Mouse (Mus musculus): ENCODE data around the gene 4930402H24Rik.
A peak's percentile ranks its signal among the peaks of the same experiment; 100 is the strongest.

The 4930402H24Rik gene

DNA sequence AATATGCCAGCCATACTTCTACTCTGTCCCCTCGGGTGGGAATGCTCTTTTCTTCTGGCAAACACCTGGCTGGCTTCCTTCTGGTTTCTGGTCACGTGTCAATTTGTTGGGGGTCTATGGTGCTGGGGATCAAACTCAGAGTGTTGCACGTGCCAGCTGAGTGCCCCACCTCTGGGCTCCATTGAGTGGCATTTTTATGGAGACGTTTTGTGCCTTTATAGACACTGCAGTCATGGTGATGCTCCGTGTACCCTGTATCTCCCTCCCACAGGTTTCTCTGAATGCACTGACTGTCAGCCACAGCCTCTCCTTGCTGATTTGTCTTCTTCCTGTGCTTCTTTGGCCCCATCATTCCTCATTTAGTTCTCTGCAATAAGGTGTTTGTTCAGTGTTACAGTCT is 174.4 kb downstream of the 4930402H24Rik start:
- no peak for DNase-seq (ENCODE audit: low read depth, low spot score)

DNA sequence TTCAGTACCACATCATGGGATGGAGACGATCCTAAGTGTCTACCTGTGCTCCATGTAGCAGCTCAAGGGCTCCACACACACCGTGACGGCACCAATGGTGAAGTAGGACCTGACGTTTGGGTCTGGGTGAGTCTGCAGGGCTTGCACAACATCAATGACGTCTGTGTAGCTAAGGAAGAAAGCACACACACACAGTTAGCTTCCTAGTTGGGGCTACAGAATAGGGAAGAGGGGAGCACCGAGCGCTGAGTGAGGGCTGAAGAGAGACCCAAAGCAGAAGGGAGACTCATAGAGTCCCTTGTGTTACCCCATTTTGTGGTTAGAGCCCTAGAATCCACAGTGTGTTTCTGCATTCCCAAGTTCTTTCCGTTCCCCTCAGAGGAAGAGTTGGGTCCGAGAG is 175.5 kb downstream of the 4930402H24Rik start:
- no peak for DNase-seq (ENCODE audit: low read depth, low spot score)

DNA sequence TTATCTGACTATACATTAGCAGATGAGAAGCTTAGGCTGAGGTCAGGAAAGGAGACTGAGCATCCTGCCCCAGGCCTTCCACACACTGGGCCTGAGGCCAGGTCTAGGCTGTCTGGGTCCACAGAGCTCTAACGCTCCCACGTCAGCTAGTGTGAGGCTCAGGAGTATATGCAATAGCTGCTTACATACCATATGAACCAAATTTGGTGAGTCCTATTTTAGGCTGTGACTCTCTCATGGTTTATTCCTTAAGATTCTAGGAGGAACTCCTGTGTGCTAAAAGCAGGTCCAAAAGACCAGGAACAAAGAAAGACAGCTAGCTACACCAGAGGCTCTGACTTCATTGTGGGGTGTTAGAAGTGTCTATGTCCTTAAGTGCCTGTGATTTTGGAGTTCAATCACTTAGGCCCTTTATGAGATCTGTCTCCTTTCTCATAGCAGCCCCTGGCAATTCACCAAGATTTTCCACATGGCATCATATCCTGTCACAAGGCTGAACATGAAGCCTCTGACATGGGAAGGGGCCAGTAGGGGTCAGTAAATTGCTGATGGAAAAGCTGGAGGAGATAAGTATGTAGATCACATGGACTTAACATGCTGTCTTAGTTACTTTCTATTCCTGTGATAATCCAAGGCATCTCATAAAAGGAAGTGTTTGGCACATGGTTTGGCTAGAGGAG is 177.2 kb downstream of the 4930402H24Rik start:
- DNase-seq (ENCODE audit: low read depth, low spot score), result no peak

DNA sequence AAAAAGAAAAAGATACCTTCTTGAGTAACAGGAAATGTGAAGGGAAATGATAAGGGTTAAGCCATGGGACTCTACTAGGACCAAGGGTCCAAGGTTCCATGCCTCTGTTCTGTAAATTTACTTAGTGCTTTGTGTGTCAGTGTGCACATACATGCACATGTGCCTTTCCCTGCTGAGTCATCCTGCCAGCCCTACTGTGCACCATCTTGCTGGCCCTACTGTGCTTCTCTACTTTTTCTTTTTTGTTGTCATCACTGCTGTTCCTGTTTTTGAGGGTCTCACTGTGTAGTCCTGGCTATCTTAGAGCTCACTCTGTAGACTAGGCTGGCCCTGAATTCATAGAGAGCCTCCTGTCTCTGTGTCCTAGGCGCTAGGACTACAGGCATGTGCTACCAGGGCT is 178.5 kb downstream of the 4930402H24Rik start:
- no peak for DNase-seq (ENCODE audit: low read depth, low spot score)

DNA sequence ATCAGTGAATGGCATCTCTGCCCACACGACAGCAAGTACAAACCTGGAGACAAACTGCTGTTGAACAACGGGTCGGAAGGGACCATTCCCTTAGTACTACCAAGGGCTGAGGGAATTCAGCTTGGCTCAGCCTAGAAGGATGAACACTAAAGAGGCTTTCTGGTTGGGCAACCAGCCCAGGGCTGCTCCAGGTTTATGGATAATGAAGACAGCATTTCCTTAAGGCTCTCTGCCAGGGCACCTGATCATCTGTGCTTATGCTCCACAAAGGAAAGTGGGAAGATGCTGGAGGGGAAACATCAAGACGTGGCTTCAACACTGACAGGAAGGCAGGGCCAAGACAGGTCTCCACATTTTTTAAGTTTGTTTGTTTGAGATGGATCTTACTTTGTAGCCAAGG is 181.8 kb downstream of the 4930402H24Rik start:
- DNase-seq (ENCODE audit: low read depth, low spot score), result no peak

DNA sequence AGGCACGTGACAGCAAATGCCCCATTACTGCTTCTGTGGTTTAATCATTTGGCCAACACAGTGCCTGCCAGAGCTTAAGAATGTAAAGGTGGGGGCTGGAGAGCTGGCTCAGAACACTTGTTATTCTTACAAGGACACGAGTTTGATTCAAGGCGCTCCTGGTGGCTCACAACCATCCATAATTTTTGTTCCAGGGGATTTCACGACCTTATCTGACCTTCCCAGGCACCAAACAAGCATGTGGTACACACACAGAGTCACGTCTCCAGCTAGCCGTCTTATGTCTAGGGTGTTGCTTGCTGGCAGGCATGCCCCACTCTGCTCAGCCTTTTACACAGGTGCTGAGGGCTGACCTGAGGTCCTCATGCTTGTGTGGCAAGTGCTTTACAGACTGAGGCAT is 188.3 kb downstream of the 4930402H24Rik start:
- DNase-seq (ENCODE audit: low read depth, low spot score), result no peak

DNA sequence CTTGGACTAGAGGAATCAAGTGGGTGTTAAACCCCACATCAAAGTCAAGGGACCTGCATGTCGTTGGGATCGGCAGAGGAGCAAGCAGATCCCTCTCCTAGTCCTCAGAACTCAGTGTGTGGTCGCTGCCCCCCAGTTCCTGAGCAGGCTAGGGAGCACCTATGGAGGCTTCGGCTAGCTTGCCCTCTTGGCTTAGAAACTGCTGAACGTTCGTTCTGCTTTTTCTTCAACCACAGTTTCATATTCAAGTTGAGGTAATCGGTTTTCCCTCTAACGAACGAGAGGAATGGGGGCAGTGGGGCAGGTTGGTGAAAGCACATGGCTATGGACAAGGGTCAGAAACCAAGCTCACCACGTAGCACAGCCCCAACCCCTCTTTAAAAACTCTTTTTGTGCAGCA is 199.1 kb downstream of the 4930402H24Rik start:
- no peak for DNase-seq (ENCODE audit: low read depth, low spot score)

DNA sequence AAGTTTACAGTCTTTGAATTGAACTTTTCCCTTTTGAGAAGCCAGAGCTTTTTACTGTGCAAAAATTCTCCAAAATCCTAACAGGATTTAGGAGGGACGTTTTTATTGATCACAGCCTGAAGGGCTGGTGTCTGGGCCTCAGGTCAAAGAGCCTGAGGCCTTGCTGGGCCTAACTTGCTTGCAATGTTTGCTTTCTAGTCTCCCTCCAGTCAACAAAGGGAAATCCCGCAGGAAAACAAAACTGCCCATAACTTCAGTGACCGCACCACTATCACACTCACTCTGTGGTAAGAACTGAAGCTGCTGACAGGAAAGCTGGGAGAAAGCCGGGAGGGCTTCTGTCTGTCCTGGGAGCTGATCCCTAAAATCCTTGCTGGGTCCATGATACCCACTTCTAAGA is 199.6 kb downstream of the 4930402H24Rik start:
- DNase-seq (ENCODE audit: low read depth, low spot score), result no peak

DNA sequence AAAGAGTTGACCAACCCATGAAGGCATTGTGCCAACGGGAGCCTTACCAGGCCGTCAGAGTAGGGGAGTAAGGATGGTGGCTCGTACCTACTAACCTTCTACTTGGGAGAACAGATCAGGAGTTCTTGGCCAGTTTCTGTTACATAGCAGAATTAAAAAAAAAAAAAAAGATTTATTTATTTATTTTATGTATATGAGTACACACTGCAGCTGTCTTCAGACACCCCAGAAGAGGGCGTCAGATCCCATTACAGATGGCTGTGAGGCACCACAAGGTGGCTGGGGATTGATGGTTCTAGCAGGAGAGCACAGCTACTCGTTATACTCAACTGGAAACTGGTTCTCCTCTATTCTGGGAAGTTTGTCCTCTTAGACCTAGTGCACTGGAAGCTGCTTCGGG is 201.0 kb downstream of the 4930402H24Rik start:
- no peak for DNase-seq (ENCODE audit: low read depth, low spot score)

DNA sequence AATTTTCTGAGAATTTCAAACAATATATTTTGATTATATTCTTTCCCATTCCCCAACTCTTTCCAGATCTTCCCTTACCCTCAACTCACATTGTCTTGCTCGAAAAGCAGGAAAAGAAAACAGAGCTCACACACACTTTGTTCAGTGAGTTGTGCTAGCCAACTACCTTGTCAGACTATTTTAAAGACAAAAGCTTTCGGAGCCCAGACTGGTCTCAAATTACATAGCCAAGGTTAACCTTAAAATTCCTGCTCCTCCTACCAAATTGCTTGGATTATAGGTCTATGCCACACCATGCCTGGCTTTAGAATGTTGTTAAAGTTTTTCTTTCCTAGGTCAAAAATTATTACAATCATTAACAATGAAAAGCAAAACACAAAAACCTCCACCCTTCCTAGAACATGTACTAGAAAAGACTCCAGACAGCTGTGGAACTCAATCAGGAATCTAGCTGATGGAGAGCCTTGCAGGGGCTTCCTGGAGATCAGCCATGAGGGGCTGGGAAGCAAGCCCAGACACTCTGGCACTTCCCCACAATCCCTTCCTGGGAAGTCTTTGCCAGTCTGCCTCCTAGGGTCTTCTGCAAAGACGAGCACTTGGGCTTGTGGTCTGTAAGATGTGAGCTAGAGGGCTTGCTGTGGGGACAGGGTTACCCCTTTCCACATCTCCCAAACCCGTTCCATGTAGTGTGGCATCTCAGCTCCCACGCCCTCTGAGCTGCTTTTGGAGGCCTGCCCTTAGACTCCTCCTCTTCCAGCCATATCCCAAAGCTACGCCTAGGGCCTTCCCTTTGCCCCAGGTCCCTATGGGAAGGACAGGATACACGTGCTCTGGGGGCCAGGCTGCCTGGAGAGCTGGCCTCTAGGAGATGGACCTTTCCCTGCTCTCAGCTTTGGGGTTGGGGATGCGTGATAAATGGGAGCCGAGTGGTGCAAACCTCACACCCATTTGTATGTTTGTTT is 201.9 kb downstream of the 4930402H24Rik start:
- DNase-seq (ENCODE audit: low read depth, low spot score), result no peak

DNA sequence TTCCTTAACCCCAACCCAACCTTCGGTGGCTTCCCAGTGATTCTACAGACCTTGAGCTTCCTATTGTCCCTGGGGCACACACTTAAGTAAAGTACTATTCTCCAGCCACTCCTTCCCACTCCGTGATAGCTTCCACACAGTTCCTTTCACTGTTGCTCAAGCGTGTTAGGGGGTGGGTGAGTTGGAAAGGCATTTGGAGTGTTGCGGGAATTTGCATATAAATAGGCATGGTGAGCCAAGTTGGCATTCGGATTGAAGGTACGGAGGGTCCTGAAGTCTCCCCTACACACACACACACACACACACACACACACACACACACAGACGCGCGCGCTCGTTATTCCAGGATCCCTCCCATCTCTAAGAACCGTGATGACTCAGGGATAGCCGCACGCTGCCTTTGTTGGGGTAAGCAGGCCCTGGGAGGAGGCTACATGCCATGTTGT is 208.4 kb downstream of the 4930402H24Rik start:
- DNase-seq (ENCODE audit: low read depth, low spot score), result no peak

DNA sequence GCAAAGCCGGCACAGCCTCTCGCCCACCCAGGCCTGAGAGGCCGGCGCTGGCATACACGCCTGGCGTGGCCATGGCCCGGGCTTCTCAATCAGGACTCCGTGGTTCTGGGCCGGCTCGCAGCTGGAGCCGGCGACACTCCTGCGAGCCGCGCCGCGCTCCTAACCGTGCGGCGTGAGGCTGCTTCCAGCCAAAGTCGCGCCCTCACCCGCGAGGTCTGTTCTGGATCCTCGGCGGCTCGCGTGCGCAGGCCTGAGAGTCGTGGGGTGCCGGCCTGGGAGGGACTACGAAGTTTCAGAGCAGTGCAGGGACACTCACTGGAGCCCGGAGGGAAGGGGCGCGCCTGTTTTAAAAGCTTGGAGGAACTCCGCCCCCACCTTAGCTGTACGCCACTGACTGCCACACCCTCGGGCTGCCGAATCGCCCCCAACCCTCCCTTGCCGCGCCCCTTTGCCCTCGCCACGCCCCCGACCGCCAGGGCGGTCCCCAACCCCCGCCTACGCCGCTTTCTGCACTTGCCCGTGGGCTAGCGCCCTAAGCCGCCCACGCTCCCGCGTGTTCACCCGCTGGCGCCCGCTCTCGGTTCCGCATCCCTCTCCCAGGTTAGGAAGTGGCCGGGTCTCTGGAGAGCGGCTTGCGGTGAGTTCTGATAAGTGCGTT is 208.9 kb downstream of the 4930402H24Rik start, which contains the start of gene Slc4a11:
Slc4a11 (minus strand) TSS at position 367 of the 658 bp plus-strand sequence.
- DNase-seq (ENCODE audit: low read depth, low spot score), result peak; percentile 4

DNA sequence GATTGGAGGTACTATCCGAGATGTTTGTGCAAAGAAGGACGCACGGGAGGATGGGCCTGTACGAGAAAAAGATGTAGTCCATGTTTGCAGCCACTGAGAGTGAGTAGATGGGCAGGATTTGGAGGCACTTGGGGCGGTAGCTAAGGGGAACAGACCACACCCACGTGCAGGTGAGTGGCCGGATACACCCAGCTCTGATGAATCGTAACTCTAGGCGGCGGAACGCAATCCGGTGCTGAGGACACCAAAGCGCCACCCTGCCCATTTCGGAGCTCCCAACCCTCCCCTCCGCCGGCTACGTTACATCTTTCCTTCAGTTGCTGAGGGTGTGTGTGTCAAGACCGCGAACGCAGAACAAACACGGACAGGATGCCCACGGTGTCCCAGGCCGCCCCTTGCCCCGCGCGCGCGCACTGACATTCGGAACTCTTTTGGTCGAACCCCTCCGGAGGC is 209.5 kb downstream of the 4930402H24Rik start:
- DNase-seq (ENCODE audit: low read depth, low spot score), result no peak

DNA sequence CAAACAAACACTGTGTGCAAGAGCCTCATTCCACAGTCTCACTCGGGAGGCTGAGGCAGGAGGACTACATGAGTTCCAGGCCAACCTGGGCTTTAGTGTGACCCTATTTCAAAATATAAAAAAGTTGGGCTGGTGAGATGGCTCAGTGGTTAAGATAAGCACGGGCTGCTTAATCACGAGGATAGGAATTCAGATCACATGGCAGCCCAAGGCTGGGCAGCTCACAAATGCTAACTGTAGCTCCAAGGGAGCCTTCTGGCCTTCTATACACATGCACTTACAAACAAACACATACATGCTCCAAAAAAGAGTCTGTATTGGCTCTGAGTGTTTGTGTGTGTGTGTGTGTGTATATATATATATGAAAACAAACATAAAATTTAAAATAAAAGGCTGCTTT is 212.6 kb downstream of the 4930402H24Rik start:
- no peak for DNase-seq (ENCODE audit: low read depth, low spot score)

DNA sequence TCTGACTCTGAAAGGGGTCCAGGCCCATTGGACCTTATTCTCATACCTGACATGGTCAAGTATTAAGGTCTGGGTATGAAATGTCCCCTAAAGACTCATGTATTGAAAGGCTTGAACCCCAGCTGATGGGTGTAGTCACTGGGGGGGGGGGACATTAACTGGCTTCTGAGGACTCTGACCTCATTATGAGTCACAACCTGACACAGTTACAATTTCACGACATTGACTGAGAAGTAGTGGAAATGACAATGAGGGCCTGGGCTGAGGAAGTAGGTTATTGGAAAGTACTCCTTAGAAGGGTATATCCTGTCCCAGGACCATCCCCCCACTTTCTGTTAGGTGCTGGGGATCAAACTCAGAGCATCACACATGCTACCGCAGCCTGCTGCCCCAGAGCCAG is 217.2 kb downstream of the 4930402H24Rik start:
- DNase-seq (ENCODE audit: low read depth, low spot score), result no peak

DNA sequence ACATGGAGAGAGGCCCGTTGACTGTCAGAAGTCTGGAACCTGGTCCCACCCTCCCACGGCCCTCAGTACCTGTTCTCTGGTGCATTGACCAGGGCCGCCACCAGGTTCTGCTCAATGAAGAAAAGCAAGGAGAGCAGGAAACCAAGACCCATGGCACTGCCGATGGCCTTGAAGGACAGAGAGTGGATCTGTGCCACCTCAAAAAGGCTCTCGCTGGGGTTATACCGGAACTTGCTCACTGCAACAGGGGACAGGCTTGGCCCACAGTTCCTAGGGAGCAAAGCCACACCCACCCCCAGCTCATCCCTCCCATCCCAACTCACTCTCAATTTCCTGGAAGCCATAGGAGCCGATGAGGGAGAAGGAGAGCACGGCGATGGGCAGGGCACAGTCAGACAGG is 220.8 kb downstream of the 4930402H24Rik start:
- DNase-seq (ENCODE audit: low read depth, low spot score), result no peak

DNA sequence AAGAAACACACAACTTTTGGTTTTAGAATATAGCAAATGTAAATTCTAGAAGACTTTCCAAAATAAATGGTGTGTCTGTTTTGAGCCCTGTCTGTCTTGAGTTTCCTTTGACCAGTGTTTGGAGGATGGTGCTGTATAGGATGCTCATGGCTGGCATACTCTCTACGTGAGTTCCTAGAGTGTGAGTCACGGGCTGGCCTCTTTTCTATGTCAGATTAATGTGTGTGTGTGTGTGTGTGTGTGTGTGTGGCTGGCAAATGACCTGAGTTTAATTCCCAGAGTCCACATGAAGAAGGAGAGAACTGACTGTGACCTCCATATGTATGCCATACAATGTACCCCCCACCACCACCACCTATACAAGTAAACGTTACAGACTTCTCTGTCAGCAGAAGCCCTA is 224.7 kb downstream of the 4930402H24Rik start:
- DNase-seq (ENCODE audit: low read depth, low spot score), result no peak

DNA sequence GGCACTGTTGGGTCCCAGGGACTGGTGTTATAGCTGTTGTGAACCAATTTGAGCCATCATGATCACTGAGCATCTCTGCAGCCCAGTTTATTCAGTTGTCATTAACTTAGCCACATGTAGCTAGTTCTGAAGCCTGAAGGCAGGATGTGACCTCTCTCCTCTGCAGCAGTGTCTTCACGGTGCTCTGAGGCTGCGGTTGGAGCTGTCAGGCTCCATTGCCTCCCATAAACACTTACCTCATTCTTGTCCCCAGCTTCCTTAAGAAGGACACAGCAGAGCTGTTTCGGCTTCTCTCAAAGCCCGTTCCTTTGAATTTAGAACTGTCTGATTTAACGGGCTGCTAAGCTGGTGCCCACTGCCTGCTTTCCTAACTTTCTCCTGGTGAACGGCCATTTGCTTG is 226.3 kb downstream of the 4930402H24Rik start:
- DNase-seq (ENCODE audit: low read depth, low spot score), result no peak

DNA sequence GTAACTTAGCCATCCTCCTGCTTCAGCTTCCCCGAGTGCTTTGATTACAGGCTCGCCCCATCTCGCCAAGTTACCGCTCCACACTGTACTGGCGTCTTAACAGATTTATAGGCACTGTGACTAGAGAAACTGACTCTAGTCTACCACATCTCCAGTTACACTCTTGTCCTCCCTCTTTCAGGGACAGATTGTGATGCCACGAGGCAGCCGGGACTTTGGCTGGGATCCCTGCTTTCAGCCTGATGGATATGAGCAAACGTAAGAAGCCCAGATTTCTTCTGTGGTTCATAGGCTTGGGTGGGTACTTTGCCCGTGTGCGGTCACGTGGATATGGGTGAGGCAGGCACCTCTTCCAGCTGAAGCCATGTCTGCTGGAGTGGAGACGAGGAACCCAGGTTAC is 227.1 kb downstream of the 4930402H24Rik start:
- DNase-seq (ENCODE audit: low read depth, low spot score), result no peak

DNA sequence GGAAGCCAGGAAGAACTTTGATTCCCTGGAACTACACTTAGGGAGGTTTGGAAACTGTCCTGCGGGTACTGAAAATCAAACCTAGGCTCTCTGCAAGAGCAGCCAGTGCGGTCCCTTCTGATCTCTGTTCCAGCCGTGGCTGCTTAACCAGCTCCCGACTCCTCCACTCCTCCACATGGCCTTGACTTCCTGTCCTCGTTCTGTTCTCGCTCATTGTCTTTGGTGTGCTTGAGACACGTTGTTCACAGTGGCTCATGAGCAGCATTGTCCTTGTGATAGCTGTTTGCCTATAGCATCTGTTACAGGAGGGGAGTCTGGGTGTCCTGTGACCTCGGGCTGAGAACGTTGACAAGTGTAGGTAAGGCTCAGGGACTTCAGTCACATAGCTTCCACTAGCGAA is 229.0 kb downstream of the 4930402H24Rik start:
- no peak for DNase-seq (ENCODE audit: low read depth, low spot score)

DNA sequence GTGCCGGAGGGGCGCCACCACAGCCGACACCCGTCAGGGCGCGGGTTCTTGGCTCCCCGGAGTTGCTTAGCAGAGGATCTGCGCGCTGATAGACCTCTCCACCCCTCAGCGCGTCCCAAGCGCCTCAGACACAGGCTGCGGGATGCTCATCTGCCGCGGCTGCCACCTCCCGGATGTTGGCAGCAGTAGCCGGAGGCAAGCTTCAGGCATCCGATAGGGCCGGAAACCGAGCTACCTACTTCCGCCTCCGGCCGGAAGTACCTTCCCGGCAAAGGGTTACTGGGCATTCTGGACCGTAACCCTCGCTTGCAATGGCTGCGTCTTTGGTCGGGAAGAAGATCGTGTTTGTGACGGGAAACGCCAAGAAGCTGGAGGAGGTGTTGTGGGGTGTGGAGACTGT is 238.6 kb downstream of the 4930402H24Rik start, which contains the start of gene Itpa:
Itpa (plus strand) TSS at position 52 of the 400 bp plus-strand sequence.
- DNase-seq (ENCODE audit: low read depth, low spot score), result peak; percentile 86

DNA sequence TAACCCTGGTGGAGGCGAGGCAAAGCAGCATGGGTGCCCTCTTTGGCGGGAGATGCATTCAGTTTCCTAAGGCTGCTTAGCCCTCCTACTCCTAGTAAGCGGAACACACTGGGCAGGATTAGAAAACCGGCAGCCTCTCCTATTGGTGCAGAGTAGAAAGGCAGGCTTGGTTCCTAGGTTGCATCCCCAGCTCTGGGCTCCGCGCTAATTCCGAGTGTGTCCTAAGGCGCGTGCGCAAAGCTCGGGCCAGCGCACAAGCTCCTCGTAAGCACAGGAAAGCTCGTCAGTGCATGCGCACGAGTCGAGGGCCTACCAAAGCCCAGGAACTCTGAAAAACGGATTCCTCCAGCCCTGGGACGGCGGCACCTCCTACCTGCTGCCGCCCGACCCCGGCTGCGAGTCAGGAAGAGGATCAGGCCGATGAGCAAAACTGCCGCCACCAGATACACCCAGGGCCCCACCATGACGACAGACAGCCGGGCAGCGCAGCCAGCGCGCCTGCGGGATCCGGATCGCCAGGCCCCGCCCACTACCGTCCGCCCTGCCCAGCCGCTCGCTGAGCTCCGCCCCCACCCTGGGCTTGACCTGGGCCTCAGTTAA is 242.0 kb downstream of the 4930402H24Rik start, which contains the start of gene Ddrgk1:
Ddrgk1 (minus strand) TSS at position 558 of the 600 bp plus-strand sequence.
- DNase-seq (ENCODE audit: low read depth, low spot score), result peak; percentile 93
